ENCODE assay signal across 8 mouse cellular contexts in the genomic region with DNA sequence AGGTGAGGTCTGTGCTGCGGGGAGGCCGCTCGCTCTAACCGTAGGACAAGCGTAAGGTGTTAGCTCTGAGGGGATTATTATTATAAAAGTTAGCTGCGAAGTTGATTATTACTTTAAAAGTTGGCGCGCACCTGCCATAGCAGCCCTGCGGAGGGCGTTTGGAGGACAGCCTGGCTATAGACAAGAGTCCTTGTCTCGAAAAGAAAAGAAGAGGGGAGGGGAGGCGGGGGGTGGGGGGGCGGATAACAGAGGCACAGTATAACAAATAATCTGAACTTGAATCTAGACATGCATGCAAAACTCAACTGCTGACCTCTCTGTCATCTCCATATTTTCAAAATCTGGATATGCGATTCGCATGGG. TPM values are rescaled to one million over a fixed set of nuclear protein-coding genes. Genes with fewer than 3 reads are reported as not detected.
DNase-seq lines count a peak whose midpoint lies in the region; ATAC-seq and TF ChIP-seq lines count a peak whose summit lies in the region.

No protein-coding gene starts in this region.

- no peak; the same call in 1 of the 2 replicates for ATAC-seq in embryonic facial prominence, embryonic 12.5 days (ENCODE audit: insufficient number of reproducible peaks, insufficient read depth, low FRiP score, low TSS enrichment)
- peak; percentile 14 for ATAC-seq in inflammation-experienced regulatory T-cells, adult 6 months
- peak; percentile 66 for ATAC-seq in midbrain, postnatal 0 days (ENCODE audit: low FRiP score)

- H3K9ac ChIP-seq in embryonic facial prominence, embryonic 12.5 days: peak overlapping the region; percentile 31; the same call in 1 of the 2 replicates
- no peak overlapping the region for H3K9ac ChIP-seq in midbrain, postnatal 0 days (replicated peaks; ENCODE audit: low read length, poor library complexity, severe bottlenecking)

- H3K27me3 ChIP-seq in embryonic facial prominence, embryonic 12.5 days: no peaks in the 10 kb centered on the region
- no peaks in the 10 kb centered on the region for H3K27me3 ChIP-seq in midbrain, postnatal 0 days (ENCODE audit: insufficient read depth, low read length)

- TF ChIP-seq CTCF in left cerebral cortex, adult 2 months (IDR thresholded peaks at IDR 0.05): no peak
- no peak for TF ChIP-seq CTCF in midbrain, postnatal 0 days (IDR thresholded peaks at IDR 0.05)

- H3K4me1 ChIP-seq in embryonic facial prominence, embryonic 12.5 days: peaks cover 22% of the 10 kb centered on the region
- H3K4me1 ChIP-seq in midbrain, postnatal 0 days (ENCODE audit: insufficient read depth, low read length): peaks cover 3% of the 10 kb centered on the region; the same call in 1 of the 2 replicates

- WGBS in embryonic facial prominence, embryonic 12.5 days: under 1% methylated on average over 15 of the region's 15 CpGs
- WGBS in midbrain, postnatal 0 days: 1% methylated on average over 15 of the region's 15 CpGs

- peak overlapping the region; percentile 88 for H3K4me2 ChIP-seq in embryonic facial prominence, embryonic 12.5 days (replicated peaks)
- peak overlapping the region; percentile 64 for H3K4me2 ChIP-seq in midbrain, postnatal 0 days (ENCODE audit: low read depth, low read length, poor library complexity, severe bottlenecking)

- H3K9me3 ChIP-seq in embryonic facial prominence, embryonic 12.5 days: no peaks in the 10 kb centered on the region
- H3K9me3 ChIP-seq in midbrain, postnatal 0 days (ENCODE audit: low read length): no peaks in the 10 kb centered on the region

- no peak overlapping the region for H3K27ac ChIP-seq in left cerebral cortex, adult 2 months
- H3K27ac ChIP-seq in embryonic facial prominence, embryonic 12.5 days: peak overlapping the region; percentile 50; the same call in 1 of the 2 replicates
- H3K27ac ChIP-seq in midbrain, postnatal 0 days (ENCODE audit: low read depth, low read length): no peak overlapping the region

- H3K4me3 ChIP-seq in left cerebral cortex, adult 2 months: peak overlapping the region; percentile 71
- H3K4me3 ChIP-seq in embryonic facial prominence, embryonic 12.5 days: peak overlapping the region; percentile 81
- H3K4me3 ChIP-seq in midbrain, postnatal 0 days (ENCODE audit: low read depth, low read length): peak overlapping the region; percentile 58

- H3K36me3 ChIP-seq in embryonic facial prominence, embryonic 12.5 days: peaks cover 14% of the 10 kb centered on the region
- H3K36me3 ChIP-seq in midbrain, postnatal 0 days (ENCODE audit: insufficient read depth, low read length): no peaks in the 10 kb centered on the region

- DNase-seq in left cerebral cortex, adult 2 months (ENCODE audit: extremely low spot score in 1 of 2, low spot score in 2 of 2): no peak
- no peak for DNase-seq in left cerebral cortex, postnatal 14 days (ENCODE audit: low spot score in 2 of 2)
- DNase-seq in midbrain, postnatal 0 days (ENCODE audit: low spot score): no peak
- DNase-seq in c-Kit-positive CD71-positive TER-119-positive erythroid progenitor cells, embryonic 14.5 days (ENCODE audit: low spot score): no peak
- DNase-seq in right cerebral cortex, adult 18-20 months: no peak
- no peak for DNase-seq in spleen, postnatal 14 days (ENCODE audit: low spot score in 2 of 2)

- intact Hi-C loops in left cerebral cortex, adult 2 months (cut with DNase I): no loop called here
- intact Hi-C loops in left cerebral cortex, postnatal 14 days (cut with DNase I): no loop called here

RNA-seq across cellular contexts. Expression of gene Cenpf, which starts 0.5 kb away (rescaled TPM):
- under 1 TPM; 0.37 to 0.84 TPM for total RNA-seq in left cerebral cortex, adult 2 months (2021)
- total RNA-seq in left cerebral cortex, postnatal 14 days (2021): 1 to 10 TPM; 1.4 to 1.6 TPM
- polyA plus RNA-seq in embryonic facial prominence, embryonic 12.5 days (2016; fragmentation: Nextera tagmentation; extraction: Ambion mirVana): 90.0 and 96.1 TPM in 2 replicates
- 10 to 100 TPM in 1 of 3 experiments, 1 to 10 TPM in 2; 3.6 to 44.7 (median 3.8) TPM for polyA plus RNA-seq in inflammation-experienced regulatory T-cells, adult 6 months (2017; shearing (Covaris generic))
- 1.8 and 3.0 TPM in 2 replicates for total RNA-seq in midbrain, postnatal 0 days (2014; rRNA removed)
- polyA plus RNA-seq in midbrain, postnatal 0 days (2015; fragmentation: Nextera tagmentation; extraction: Ambion mirVana): 4.3 and 6.8 TPM in 2 replicates

RNA-seq across cellular contexts. Expression of gene Ptpn14, which starts 39.7 kb away (rescaled TPM):
- total RNA-seq in left cerebral cortex, adult 2 months (2021): 10 to 100 TPM; 13.2 to 13.9 TPM
- 10 to 100 TPM; 10.3 to 11.5 TPM for total RNA-seq in left cerebral cortex, postnatal 14 days (2021)
- polyA plus RNA-seq in embryonic facial prominence, embryonic 12.5 days (2016; fragmentation: Nextera tagmentation; extraction: Ambion mirVana): 9.0 and 11.2 TPM in 2 replicates
- under 1 TPM in 2 of 3 experiments, not detected in 1; 0.10 to 0.23 TPM for polyA plus RNA-seq in inflammation-experienced regulatory T-cells, adult 6 months (2017; shearing (Covaris generic))
- total RNA-seq in midbrain, postnatal 0 days (2014; rRNA removed): 5.1 and 6.5 TPM in 2 replicates
- polyA plus RNA-seq in midbrain, postnatal 0 days (2015; fragmentation: Nextera tagmentation; extraction: Ambion mirVana): 1.1 and 1.2 TPM in 2 replicates
